Mouse (Mus musculus) heart, postnatal 10 days (tissue): ENCODE data around the gene Olfr286. TPM values are rescaled to one million over a fixed set of nuclear protein-coding genes. Genes with fewer than 3 reads are reported as not detected.

ENCODE experiments used
- DNase-seq, 2 experiments: peaks; one replicate each; pipeline ENCODE4 v3.0.0; 2021
- intact Hi-C: fragments of 180-260 bp; cut with DNase I; formaldehyde crosslinking; loops from one replicate; pipeline ENCODE4 v1.15.1; 2025
- total RNA-seq, 2 experiments: library from RNA; stranded (reverse); gene quantifications; 2 replicates each; pipeline ENCODE4 v1.2.3; 2021

Olfr286 gene
- total RNA-seq: not detected

DNA sequence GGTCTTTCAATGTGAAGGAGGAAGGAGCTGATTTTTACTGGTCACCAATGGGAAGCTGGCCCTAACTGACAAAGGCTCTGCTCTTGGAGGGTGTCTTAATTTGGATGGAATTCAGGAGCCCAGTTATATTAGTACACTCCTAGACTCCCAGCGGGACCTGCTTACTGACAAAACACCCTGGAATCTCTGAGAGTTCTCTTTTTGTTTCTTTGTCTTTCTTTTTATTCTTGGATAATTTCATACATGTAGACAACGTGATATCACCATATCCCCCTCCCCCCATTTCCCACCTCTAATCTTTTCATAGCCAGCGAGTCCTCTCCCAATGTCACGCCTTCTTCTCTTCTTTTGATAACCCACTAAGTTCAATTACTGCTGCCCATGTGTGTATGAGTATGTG lies at the start of gene Olfr286:
TSS of gene Olfr286 (minus strand) at position 101 of the 400 bp plus-strand sequence.
- DNase-seq: no peak
- intact Hi-C loops: no loop called here

- intact Hi-C loops: no loop called here
- no peak for DNase-seq
Observed at GRCm38 (mm10) chr15:98257776-98258175, 23.5 kb upstream of the Olfr286 start.

- DNase-seq: no peak
- intact Hi-C loops: no loop called here
Observed at GRCm38 (mm10) chr15:98257193-98257592, 22.9 kb upstream of the Olfr286 start, which contains the start of gene H1fnt. TSS of gene H1fnt (minus strand) at chr15:98257293.

GRCm38 (mm10) chr15:98256271-98256670 lies 22.0 kb upstream of the Olfr286 start:
- intact Hi-C loops: no loop called here
- peak in 1 of 2 experiments; percentile 3 for DNase-seq

GRCm38 (mm10) chr15:98235442-98235841 lies 1.2 kb upstream of the Olfr286 start:
- intact Hi-C loops: no loop called here

DNA sequence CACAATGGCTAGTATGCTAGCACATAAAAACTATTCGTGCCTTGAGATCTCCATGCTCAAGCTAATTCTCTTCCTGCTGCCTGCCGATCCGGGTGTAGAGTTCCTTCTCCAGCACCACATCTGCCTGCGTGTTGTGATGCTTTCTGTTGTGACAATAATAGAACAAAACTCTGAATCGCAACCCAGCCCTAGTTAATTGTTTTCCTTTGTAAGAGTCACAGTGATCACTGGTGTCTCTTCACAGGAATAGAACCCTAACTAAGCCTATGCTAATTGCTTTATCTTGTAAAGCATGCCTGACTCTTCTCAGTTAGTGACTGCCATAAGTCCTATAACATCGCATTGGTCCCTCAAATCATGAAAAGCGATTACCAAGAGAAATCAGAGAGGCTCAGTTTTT lies 8.2 kb downstream of the Olfr286 start:
- intact Hi-C loops: no loop called here
- no peak for DNase-seq

More at GRCm38 (mm10) chr15:98235442-98235841, 1.2 kb upstream of the Olfr286 start:
- no peak for DNase-seq

DNA sequence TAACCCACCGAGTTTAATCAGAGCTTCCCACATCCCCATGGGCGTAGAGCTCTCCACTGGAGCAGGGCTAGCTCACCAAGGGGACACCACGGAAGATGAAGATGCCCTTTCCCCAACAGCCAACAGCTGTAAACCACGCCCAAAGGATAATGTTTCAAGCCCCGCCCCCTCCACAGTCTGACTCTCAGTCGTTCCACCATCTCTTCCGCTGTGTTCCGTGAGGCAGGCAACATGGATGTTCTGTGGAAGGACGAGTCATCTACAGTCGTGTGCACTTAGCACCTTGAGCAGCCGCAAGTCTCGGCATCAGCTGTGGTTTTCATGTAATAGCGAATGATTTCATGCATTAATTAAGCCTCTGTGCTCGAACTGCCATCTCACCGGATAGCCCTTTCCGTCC lies 8.6 kb downstream of the Olfr286 start:
- intact Hi-C loops: no loop called here
- DNase-seq: no peak

DNA sequence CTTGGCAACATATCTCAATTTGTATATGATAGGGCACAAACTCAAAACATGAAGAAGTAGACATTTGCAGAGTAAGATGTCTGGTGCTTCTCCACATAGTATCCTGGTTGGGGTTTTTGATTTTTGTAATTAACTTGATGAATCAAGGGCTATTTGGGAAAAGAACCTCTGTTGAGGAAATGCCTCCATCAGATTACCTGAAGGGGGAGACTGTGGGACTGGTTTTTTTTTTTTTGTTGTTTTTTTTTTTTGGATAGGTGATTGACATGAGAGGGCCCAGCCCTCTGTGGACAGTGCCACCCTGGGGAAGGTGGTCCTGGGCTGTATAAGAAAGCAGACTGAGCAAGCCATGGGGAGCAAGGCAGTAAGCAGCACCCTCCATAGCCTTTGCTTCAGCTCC lies 11.9 kb downstream of the Olfr286 start:
- no peak for DNase-seq
- intact Hi-C loops: no loop called here

DNA sequence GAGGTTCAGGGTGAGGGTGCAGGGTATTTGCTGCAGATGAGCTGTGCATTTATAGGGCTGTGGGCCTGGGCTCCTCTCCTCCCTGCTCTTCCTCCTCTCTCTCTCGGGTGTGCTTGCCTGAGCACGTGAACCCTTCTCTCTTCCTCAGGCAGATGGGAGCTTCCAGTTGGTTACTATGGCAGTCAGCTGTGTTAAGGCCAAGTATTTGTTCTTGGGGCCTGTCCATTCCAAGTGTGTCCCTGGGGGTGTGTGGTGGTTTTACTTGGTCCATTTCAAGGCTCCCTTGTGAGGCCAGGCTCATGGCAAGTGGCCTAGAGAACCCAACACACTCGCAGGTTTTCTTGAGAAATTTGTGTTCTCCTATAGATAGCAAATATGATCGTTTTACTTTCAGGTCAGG lies 13.4 kb downstream of the Olfr286 start, which contains the start of the genes Gm44579 and Olfr287:
TSS of gene Gm44579 (minus strand) at position 101 of the 400 bp plus-strand sequence.
TSS of gene Olfr287 (minus strand) at position 180 of the 400 bp plus-strand sequence.
- intact Hi-C loops: no loop called here
- no peak for DNase-seq

- intact Hi-C loops: no loop called here
- DNase-seq: no peak
Observed at GRCm38 (mm10) chr15:98214130-98214529, 20.1 kb downstream of the Olfr286 start.

- intact Hi-C loops: no loop called here
- DNase-seq: peak in 1 of 2 experiments; percentile 1
Observed at GRCm38 (mm10) chr15:98213336-98213870, 20.8 kb downstream of the Olfr286 start.

DNA sequence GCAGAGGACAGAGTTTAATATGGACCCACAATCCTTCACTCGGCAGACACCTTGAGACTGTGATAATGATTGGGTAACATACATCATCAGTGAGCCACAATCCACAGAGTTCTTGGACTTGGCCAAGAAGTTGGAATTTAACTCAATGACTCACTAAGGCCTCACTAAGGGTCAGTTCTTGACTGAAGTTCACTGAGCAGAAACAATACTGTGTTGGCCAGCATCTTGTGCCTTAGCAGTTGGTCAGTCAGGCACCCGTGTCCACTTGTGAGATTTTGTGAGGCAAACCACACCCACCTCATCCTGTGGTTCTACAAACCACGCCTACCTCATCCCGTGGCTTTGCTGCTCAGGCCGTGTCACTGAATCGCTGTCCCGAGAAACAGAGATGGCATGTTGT lies 24.6 kb downstream of the Olfr286 start:
- intact Hi-C loops: no loop called here
- DNase-seq: no peak

GRCm38 (mm10) chr15:98195442-98195841 lies 38.8 kb downstream of the Olfr286 start, which contains the start of gene Olfr288:
TSS of gene Olfr288 (minus strand) at chr15:98195542.
- intact Hi-C loops: no loop called here

DNA sequence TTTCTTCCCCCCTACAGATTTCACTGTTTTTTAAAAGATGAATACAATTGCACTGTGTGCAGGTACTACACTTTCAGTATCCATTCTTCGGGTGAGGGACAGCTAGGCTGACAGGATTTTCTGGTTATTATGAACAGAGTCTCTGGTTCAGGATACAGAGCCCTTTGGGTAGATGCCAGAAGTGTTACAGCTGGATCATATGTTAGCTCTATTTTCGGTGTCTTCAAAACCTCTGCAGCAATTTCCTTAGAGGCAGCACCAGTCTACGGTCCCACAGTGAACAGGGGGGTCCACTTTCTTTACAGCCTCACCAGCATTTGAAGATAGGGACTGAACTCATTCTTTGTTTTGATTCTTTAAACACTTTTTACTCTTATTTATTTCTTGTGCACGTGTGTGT lies 49.8 kb downstream of the Olfr286 start:
- intact Hi-C loops: loop anchor here (5.0 kb wide), 1 partner anchor 293 kb away; no protein-coding TSS in a partner anchor
- DNase-seq: no peak

More at GRCm38 (mm10) chr15:98195442-98195841, 38.8 kb downstream of the Olfr286 start, which contains the start of gene Olfr288:
- DNase-seq: no peak

DNA sequence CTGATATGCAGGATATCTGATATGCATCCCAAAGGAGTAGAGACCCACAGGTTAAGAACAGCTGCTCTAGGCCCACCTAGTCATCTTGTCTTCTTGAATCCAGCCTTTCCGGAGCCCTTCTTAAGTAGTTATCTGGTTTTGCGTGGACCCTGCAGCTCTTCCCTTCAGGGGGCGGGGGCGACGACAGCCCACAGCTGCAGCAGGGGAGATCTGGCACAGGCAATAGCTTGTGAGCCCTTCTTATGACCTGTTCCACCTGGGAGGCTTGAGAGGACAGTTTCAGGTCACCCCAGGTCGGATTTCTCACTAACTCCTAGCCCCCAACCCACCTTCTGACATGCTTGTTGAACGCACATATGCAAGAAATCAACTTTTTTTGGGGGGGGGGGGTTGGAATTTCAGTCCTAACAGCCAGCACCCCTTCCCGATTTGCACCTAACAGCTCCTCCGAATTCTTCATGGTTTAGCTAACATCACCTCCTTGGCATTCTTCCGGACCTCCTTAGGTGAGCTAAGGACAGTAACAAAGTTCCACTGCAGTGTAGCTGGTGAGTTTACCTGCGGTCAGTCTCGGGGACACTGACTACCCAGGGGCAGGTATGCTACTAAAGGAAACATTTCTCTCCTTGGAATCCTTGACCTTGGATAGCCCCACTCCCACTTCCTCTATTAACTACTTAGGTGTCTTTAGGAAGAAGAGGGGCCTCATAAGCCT lies 52.2 kb downstream of the Olfr286 start:
- intact Hi-C loops: loop anchor here (1.0 to 5.0 kb wide), 2 partner anchors 207 to 295 kb away; no protein-coding TSS in a partner anchor
- no peak for DNase-seq

DNA sequence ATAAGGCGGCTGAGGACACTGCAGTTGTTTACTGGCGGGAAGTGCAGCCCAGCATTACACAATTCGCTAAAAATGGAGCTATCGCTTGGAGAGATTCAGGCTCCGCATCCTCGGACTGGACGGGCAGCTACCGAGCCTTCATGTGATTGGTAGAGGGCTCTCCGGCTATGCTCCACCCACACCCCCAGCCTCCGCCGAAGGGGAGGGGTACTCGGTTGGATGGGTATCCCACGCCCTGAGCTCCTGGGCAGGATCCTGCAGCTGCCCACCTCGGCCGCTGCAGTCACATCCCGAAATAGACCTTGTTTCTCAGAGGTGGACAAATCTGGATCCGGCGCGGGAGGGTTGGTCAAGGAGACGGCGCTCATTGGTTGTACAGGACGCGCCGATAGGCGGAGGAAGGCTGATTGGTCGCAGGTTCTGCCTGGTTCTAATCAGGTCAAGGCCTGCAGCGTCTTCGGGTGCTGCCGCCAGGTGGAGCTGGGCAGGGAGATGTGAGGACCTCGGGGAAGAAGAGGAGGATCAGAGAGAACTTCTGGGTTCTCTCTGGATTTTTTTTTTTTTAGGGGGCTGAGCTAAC lies 53.0 kb downstream of the Olfr286 start:
- DNase-seq: peak; percentile 97 to 98
- intact Hi-C loops: loop anchor here (1.0 to 5.0 kb wide), 2 partner anchors 208 to 296 kb away; no protein-coding TSS in a partner anchor

DNA sequence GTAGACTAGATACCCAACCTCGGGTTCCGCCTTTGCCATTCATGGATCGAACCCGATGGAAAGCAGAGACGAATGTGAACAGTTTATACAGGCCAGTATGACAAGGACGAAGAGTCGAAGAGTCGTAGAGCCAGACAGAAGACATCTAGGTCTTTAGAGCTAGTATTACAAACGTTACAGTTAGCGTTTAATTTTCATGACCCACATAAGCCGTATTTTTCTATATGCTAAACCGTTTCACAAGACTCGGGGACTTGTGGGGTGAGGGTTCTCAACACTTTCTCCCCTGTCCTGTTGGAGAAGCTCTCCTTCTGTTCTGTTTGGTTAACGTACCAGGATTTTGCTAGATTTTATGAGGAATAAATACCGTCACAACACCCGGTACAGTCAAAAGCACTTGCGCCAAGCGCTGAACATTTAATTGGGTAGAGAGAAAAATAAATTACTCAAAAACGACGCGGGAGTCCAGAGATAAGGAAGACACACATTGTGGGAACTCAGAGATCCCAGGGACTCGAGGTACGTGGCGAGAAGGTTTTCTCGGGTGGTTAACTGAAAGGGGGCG lies 53.6 kb downstream of the Olfr286 start:
- intact Hi-C loops: loop anchor here (1.0 to 5.0 kb wide), 2 partner anchors 209 to 297 kb away; no protein-coding TSS in a partner anchor
- no peak for DNase-seq

GRCm38 (mm10) chr15:98177320-98177719 lies 56.9 kb downstream of the Olfr286 start:
- intact Hi-C loops: no loop called here
- no peak for DNase-seq
